Mouse (Mus musculus): ENCODE results near the gene Cyfip2. TPM values are rescaled to one million over a fixed set of nuclear protein-coding genes. Genes with fewer than 3 reads are reported as not detected.

The Cyfip2 gene
- total RNA-seq, 2 experiments from 2014 or later: 212 to 214 TPM

DNA sequence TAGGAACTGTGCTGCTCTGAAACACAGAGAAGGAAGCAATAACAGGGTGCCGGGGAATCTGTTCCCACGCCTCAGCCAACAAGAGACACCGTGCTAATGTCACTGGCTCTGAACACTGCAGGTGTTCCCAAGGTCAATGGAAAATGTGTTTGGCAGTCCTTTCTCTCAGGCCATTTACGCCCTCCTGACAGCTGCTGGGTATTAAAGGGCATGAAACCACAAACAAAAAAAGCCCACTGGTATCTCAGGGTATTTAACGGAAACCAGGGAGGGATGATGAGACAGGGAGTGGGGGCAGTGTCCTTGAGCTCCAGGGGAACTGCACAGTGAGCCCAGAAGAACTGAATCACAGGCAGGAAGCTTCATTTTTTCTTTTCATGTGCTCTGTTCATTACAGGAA is 34.5 kb downstream of the Cyfip2 start:
- intact Hi-C loops (cut with DNase I): no loop called here
- no peak for DNase-seq

DNA sequence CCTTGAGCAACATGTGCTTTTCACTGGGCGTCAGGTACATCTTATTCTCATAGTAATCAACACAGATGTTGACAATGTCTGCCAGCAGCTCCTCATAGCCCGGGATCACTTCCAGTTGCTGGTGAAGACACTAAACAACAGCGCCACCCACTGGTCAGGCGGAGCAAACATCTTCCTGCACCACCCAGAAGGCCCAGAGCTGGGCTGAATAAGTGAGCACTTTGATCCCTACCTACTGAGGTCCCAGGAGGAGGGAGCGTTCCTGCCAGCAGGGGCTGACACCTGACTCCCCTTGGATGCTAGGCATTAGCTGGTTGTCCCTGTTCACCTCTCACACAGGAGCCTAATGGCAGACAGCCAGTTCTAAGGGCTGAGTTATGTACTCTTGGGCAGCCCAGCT is 35.9 kb downstream of the Cyfip2 start:
- intact Hi-C loops (cut with DNase I): no loop called here
- peak; percentile 31 for DNase-seq

DNA sequence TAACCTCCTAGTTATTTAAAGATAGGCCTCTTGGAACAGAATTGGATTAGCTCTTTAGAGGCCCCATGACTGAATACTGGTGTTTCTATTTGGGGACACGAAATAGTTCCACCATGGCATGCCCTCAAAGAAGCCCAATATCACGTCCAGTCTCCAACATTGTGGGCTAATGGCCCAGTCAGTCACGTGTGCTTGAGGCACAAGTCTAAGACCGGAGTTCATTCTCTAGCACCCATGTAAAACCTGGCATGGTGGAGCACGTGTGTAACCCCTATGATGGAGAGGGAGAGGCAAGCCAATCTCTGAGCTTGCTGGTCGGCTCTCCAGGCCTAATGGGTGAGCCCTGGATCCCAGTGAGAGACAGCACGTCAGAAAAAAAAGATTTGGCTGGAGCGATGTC is 36.5 kb downstream of the Cyfip2 start:
- no peak for DNase-seq
- intact Hi-C loops (cut with DNase I): no loop called here

DNA sequence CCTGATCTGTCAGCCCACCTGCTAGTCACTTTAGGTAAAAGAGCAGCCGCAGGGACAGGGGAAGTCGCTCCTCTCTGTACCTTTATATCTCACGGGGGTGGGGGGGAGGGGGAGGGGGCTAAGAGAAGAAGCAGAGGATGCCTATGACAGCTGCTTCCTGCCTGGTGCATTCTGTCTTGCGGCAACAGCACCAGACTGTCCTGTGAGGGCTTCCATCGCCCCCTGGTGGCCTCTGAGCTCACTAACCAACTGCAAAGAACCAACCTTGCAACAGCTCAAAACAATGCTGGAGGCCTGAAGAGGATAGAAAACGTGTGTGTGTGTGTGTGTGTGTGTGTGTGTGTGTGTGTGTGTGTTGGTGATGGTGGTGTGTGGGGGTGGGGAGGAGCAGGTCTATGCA is 37.4 kb downstream of the Cyfip2 start:
- DNase-seq: peak; percentile 84
- intact Hi-C loops (cut with DNase I): no loop called here

DNA sequence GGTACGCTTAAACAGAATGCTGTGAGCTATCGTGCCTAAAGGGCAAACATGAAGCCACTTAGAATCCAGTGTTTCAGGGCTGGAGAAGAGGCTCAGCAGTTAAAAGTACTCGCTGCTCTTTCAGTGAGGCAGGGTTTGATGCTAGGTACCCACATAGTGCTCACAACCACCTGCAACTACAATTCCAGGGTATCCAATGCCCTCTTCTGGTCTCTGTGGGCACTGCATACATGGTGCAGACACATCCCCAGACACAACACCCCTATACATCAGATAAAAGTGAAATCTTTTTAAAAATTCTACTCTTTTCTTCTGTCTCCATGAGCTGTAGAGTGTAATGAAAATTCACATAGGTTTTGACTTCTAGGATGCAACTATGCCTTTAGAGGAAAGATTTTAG is 38.7 kb downstream of the Cyfip2 start:
- DNase-seq: no peak
- intact Hi-C loops (cut with DNase I): loop anchor here (5.0 kb wide), 1 partner anchor 153 kb away; no protein-coding TSS in a partner anchor

DNA sequence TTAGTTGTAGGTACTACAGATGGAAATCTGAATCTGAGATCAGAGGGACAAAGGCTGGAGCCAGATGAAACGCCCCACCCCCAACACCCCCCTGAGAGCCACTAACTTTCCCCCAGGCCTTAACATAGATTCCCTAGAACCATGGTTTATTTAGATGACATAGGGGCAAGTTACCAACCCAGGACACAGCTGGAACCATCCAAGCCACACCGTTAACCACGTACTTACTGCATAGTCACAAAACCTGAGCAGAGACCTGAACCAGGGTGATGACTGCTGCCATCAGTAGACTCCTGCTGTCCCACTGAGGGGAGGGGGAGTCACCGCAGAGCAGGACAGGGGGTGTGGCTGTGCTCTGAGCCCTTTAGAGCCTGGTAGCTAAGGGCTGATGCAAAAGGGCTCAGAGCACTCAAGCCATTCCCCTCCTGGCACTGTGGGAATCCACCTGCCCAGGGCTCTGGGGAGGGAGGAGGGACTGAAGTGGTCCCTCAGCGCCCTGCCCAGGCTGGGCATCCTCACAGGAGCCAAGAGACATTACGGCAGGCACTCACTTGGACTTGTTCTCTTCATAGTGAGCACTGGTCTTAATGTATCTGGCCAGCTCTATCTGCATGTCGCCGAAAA is 40.5 kb downstream of the Cyfip2 start:
- DNase-seq: no peak
- intact Hi-C loops (cut with DNase I): loop anchor here (5.0 kb wide), 1 partner anchor 155 kb away; no protein-coding TSS in a partner anchor

DNA sequence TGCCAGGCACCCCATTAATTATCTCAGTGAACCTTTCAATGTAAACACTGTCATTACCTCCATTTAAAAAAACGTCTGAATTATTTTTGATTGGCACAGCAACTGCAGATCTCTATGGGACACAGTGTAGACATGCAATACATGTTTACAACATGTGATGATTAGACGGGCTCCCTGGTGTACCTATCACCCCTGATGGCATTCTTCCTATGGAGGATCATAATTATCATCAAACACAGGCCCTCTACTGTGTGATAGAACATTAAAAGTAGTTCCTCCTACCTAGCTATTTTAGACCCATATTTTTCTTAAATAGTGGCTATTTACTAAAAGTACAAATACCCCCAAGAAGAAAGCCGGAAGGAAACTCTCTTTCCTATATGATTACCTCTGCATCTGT is 42.8 kb downstream of the Cyfip2 start:
- intact Hi-C loops (cut with DNase I): loop anchor here (5.0 kb wide), 1 partner anchor 157 kb away; no protein-coding TSS in a partner anchor
- DNase-seq: no peak

DNA sequence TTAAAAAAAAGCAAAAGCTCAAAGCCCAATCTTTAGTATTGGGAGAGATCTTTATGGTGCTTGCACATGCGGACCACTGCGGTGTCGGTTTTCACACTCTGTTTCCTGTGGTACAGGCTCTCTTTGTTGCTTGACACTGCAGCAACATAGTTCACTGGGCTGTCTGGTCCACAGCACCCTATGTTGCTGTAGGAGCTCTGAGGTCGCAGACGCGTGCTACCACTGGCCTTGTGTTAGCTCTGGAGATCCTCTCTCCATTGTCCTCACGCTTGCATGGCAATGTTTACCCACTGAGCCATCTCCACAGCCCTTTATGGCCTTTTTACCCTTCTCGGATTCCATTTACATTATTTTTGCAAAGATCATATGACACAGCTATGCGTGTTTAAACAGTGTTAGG is 43.3 kb downstream of the Cyfip2 start:
- DNase-seq: no peak

DNA sequence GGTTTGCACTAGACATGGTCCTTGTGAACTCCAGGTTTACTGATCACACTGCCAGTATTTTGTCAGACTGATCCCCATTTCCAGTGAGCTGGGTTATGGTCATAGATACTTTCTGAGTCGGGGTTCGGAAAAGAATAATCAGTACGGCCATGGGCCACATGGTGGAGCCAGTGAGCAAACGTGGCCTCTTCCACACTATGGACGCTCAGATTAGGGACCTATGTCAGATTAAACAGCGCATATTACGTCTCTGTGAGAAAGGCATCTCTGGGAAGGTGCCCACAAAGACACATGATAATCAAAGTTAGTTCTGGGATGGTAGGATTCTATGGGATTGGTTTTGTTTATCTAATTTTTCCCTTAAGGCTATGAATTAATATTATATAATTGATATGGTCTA is 43.7 kb downstream of the Cyfip2 start:
- intact Hi-C loops (cut with DNase I): no loop called here
- DNase-seq: peak; percentile 58

More for the DNA sequence above, 43.3 kb downstream of the Cyfip2 start:
- intact Hi-C loops (cut with DNase I): no loop called here

DNA sequence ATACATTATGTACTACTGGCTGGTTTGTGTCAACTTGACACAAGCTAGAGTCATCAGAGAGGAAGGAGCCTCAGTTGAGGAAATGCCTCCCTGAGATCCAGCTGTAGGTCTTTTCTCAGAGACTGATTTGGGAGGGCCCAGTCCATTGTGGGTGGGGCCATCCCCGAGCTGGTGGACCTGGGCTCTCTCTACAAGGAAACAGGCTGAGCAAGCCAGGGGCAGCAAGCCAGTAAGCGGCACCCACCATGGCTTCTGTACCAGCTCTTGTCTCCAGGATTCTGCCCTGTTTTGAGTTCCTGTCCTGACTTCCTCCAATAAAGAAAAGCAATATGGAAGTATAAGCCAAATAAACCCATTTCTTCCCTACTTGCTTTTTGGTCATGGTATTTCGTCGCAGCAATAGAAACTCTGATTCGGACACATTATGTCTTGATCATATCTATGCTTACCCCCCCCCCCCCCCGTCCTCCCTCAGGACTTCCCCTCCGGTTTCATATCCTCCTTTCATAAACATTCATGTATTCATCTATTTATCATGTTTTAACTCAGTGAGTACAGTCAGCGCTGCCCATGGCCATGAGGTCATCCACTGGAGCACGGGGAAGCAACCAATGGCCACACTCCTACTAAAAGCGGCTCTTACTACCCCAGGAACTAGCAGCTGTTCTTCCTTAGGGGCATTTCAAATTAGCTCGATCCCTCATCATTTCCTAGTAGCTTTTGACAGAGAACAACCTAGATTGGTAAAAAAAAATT is 47.5 kb downstream of the Cyfip2 start:
- intact Hi-C loops (cut with DNase I): no loop called here
- DNase-seq: no peak

DNA sequence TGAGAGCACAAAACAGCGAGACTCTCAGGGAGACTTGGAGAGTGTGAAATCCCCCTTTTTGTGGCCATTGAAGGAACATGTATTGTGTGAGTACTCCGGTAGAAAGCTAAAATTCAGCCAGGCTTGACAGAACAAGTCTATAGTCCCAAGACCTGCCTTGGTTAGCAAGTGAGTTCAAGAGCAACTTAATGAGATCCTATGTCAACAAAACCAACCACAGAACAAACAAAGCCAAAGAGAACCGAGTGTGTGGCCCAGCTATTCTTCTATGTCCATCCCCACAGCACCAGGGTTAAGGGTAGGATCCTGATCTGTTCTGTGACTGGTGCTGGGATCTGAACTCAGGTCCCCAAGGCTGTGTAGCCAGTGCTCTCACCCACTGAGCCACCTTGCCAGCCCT is 48.1 kb downstream of the Cyfip2 start:
- DNase-seq: no peak

DNA sequence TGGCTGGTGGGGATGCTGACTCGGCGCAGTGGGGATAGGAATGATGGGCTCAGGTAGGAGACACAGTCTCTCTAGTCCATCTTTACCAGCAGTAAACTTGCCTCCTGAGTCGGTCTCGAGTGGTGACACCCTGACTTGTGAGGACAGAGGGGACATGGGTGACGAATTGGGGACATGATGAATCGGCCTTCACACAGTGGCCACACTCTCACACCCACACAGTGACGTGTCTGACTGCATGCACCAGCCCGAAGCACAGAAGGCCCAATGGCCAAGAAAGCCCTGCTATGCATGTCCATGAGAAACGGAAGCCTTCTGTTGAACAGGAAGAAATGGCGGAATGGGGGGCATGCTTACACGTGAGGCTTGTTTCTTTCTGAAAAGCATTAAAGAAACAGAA is 49.4 kb downstream of the Cyfip2 start:
- intact Hi-C loops (cut with DNase I): no loop called here
- no peak for DNase-seq

More for the DNA sequence above, 48.1 kb downstream of the Cyfip2 start:
- intact Hi-C loops (cut with DNase I): no loop called here

DNA sequence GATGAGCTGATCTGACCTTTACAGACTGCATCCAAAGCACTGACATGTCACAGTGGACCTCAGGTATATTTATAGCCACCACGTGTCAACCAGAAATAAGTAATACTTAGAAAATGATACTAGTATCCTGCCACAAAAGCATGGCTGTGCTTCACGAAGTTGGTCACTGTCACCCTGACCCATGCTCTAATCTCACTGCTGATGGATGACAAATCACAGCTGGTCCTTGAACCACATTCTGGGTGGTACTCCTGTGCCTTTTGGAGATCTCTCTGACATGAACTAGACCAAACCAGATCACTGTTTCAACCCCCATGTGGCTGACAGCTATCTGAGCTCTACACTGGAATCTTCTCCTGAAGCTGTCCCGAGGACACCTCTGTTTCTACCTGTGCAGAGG is 49.8 kb downstream of the Cyfip2 start:
- intact Hi-C loops (cut with DNase I): no loop called here
- no peak for DNase-seq

DNA sequence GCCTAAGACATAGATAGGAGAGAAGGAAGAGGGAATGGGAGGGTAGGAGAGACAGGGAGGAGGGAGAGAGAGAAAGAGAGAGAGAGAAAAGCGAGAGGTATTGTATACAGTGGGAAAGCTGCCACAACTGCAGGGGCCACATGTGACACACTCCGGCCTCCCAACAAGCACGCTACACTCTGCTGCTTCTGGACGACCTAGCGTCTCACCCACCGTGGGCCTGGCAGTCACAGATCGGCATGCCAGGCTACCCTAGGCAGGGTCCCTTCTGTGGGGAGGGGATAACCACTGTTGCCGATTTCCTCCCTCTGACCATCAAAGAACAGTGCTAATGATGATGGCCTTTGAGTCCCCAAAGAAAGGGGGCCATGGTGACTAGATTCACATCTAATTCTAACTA is 53.9 kb downstream of the Cyfip2 start:
- DNase-seq: no peak
- intact Hi-C loops (cut with DNase I): no loop called here

DNA sequence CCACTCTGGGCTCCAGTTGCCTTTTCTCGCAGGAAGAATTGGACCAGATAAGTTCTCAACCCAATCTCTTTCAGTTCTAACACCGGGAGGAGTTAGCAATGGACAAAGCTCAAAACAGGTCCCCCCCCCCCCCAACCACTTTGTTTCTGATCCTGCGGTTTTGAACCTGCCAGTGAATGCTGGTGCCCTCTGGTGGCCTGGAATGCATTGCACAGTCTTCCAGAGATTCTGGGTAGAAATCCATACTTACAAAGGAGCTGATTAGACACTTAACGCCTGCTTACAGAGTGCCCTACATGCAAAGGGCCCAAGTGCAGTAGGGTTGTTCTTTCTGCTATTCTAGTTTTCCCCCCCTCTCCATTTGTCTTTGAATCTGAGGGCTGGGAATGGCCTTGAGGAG is 54.5 kb downstream of the Cyfip2 start:
- intact Hi-C loops (cut with DNase I): no loop called here
- no peak for DNase-seq

DNA sequence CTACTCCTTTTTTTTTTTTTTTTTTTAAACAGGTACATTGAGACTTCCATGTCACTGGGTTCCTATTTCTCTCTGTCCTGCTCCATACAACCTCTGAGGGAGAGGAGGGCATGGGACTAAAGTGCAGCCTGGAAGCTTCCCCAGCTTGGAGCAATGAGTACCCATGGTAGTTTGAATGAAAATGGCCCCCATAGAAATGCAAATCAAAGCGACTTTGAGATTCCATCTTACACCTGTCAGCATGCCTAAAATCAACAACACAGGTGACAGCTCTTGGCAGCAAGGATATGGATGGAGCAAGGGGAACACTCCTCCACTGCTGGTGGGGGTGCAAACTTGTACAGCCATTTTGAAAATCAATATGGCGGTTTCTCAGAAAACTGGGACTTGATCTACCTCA is 57.4 kb downstream of the Cyfip2 start:
- intact Hi-C loops (cut with DNase I): no loop called here
- no peak for DNase-seq

DNA sequence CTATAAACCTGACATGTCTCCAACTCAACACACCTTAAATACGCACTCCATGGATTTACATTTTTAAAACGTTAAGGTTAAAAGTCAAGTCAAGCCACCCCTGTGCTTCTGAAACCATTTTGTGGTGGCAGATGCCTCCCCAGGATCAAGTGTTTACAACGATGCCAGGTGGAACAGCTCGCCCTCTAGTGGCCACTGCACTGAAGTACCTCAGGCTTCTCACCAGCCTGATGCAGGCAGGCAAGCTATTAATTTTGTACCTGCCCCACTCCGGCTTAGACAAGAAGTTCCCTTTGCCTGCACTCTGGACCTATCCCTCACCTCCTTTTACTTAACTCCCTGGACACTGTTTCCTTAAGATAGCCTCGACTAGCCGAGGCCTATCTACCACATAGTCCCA is 60.7 kb downstream of the Cyfip2 start:
- peak; percentile 62 for DNase-seq
- intact Hi-C loops (cut with DNase I): no loop called here

DNA sequence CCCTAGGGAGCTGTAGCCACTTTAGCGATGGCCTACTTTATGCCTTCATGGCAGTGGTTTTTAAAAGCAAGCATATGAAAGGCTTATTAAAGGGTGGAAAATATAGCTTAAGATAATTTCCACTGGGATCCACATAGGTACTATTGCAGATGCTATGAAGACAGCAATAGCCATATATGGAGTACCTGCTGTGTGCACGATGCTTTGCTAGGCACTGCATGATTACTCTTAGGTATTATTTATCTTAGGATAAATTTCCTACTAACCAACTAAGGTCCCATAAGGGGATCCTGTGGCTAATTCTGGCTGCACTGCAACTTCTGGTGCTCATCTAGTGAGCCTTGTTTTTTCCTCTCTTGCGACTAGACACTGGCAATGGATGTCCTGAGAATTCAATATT is 64.3 kb downstream of the Cyfip2 start:
- intact Hi-C loops (cut with DNase I): no loop called here

DNA sequence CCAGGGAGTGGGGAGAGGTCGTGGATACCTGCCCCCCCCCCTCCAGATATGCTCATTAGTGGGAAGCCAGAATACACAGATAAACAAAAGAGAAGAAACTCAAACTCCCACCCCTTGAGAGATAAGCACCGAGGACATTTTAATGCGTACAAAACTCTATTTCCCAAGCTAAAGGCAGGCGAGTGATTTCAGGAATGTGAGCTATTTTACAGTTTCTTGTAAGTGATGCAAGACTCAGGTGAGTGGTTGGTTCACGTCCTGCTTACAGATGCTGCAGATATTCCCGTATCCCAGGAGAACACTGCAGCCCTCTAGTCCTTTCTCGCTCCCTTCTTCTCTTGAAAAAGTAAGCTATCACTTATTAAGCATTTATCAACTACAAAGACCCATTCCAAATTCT is 66.3 kb downstream of the Cyfip2 start:
- intact Hi-C loops (cut with DNase I): no loop called here

More for the DNA sequence above, 64.3 kb downstream of the Cyfip2 start:
- DNase-seq: no peak

DNA sequence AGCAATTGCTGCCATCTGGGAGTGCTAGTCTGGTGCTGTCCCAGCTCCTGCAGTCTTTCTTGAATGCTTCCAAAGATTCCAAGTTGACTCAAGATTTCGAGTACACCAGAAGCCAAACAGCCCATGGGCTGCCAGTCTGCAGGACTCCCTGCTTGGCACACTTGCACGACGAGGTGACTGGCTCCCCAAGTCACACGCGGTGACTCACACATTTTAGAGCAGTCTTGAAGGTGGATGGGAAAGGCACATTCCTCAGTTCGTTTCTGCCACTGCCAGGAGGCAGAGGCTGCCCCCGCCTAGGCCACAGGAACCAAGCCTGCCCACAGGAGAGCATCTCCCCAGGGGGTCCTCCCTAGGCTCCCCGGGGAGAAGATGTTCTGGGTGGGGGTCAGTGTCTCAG is 66.7 kb downstream of the Cyfip2 start:
- no peak for DNase-seq
- intact Hi-C loops (cut with DNase I): no loop called here

More for the DNA sequence above, 66.3 kb downstream of the Cyfip2 start:
- DNase-seq: no peak

DNA sequence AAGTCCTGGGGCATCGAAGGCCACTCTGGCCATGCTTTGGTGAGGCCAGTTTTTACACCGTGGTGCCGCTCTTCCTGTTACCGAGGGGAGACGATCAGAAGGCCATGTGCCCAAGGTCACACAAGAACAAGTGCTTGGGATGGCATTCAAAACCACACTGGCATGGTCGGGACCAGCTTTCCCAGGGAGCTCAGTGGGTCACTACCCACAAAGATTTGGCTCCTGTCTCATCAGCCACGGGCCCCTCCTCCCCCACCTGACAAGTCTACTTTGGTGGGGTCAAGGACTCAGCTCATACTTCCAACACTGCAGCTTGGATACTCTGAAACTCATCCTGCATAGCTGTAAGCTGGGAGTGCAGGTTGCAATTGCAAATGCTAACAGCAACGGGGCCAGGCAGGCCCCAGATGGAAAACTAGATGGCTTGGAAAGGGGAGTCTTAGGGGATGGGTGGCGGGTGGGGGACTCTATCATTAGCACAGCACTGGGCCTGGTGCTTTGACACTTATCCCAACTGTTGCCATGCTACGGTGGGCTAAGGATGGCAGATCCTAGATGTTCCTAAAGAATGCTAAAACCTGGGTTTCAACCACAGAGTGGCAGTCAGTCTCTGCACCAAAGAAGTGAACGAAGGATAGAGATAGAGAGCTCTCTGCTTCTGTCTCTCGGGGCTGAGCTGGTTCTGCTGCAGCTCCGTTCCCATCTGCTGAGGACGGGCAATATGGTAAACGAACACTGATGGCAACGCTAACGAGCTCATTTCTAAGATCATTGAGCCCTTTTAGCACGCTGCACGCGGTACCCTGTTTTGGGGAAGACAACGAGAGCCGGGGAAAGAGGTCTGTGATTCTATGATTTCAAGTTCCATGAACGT is 67.7 kb downstream of the Cyfip2 start:
- no peak for DNase-seq
- intact Hi-C loops (cut with DNase I): no loop called here
